Mouse (Mus musculus): ENCODE measurements around the gene Olfr67. TPM values are rescaled to one million over a fixed set of nuclear protein-coding genes. Genes with fewer than 3 reads are reported as not detected.
"Not testable (repeated sequence)": the region's sequence is repeated elsewhere in the genome, so short reads cannot be mapped to it uniquely, and the experiment has no call there.

The Olfr67 gene
- polyA plus RNA-seq (2015; fragmentation: Nextera tagmentation; extraction: Ambion mirVana), result not detected in 2 replicates

GRCm38 (mm10) chr7:103791721-103792120 lies at the start of gene Olfr67:
Gene Olfr67 (minus strand): TSS chr7:103791821.
- no peak within 1 kb of the TSS for H3K27ac ChIP-seq (ENCODE audit: low read length)
- no peak within 1 kb of the TSS for H3K4me3 ChIP-seq (replicated peaks; ENCODE audit: low read length)
- no peak within 1 kb of the TSS for H3K4me2 ChIP-seq (ENCODE audit: low read length)
- no peaks in the 10 kb centered on the region for H3K4me1 ChIP-seq (replicated peaks; ENCODE audit: control insufficient read depth, insufficient read depth, low read length)
- H3K9me3 ChIP-seq (ENCODE audit: control insufficient read depth, low read length), result no peaks in the 10 kb centered on the region
- ATAC-seq, result no peak
- no peak within 1 kb of the TSS for H3K9ac ChIP-seq (replicated peaks; ENCODE audit: low read depth, low read length)
- H3K36me3 ChIP-seq (ENCODE audit: control insufficient read depth, insufficient read depth), result no peaks in the 10 kb centered on the region
- WGBS, result 74% methylated on average over 3 of the region's 3 CpGs
- H3K27me3 ChIP-seq (replicated peaks; ENCODE audit: control insufficient read depth, insufficient read depth, low read length), result no peaks in the 10 kb centered on the region

DNA sequence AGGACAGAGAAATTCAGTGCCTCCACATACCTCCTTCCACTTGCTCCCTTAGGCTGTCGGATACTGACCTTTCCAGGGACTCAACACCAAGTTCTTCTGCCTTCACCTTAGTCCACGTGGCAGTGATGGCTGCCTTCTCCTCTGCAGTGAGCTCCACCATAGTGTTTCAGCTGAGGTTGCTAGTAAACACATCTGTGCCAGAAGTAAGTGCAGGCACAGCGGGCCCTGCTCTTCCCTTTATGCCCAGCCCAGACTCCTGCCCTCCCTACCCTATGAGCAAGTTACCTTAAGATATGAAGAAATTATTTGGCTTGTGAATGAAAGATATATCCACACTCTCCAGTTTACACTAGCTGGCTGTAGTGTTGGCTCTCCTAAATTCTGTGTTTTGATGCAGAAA lies 48.6 kb upstream of the Olfr67 start, which contains the start of gene Hbb-bh2:
Hbb-bh2 (minus strand) TSS at position 253 of the 400 bp plus-strand sequence.
- Histone ChIP-seq H3K27ac (ENCODE audit: low read length) (no peak within 1 kb of the TSS), H3K36me3 (ENCODE audit: control insufficient read depth, insufficient read depth) (no peaks in the 10 kb centered on the region), H3K9ac (replicated peaks; ENCODE audit: low read depth, low read length) (no peak within 1 kb of the TSS), H3K27me3 (replicated peaks; ENCODE audit: control insufficient read depth, insufficient read depth, low read length) (no peaks in the 10 kb centered on the region), H3K9me3 (ENCODE audit: control insufficient read depth, low read length) (no peaks in the 10 kb centered on the region), H3K4me1 (replicated peaks; ENCODE audit: control insufficient read depth, insufficient read depth, low read length) (no peaks in the 10 kb centered on the region), H3K4me2 (ENCODE audit: low read length) (no peak within 1 kb of the TSS), H3K4me3 (replicated peaks; ENCODE audit: low read length) (no peak within 1 kb of the TSS)
- 86% methylated on average over 3 of the region's 3 CpGs for WGBS
- no peak for ATAC-seq

- ATAC-seq, result no peak
- Histone ChIP-seq H3K9me3 (ENCODE audit: control insufficient read depth, low read length) (no peaks in the 10 kb centered on the region), H3K27me3 (replicated peaks; ENCODE audit: control insufficient read depth, insufficient read depth, low read length) (no peaks in the 10 kb centered on the region), H3K4me1 (replicated peaks; ENCODE audit: control insufficient read depth, insufficient read depth, low read length) (no peaks in the 10 kb centered on the region), H3K27ac (ENCODE audit: low read length) (no peak within 1 kb of the TSS), H3K4me3 (replicated peaks; ENCODE audit: low read length) (no peak within 1 kb of the TSS), H3K36me3 (ENCODE audit: control insufficient read depth, insufficient read depth) (no peaks in the 10 kb centered on the region), H3K4me2 (ENCODE audit: low read length) (no peak within 1 kb of the TSS), H3K9ac (replicated peaks; ENCODE audit: low read depth, low read length) (no peak within 1 kb of the TSS)
- WGBS, result 95% methylated on average over 4 of the region's 4 CpGs
Measured at GRCm38 (mm10) chr7:103827808-103828207, 36.2 kb upstream of the Olfr67 start, which contains the start of gene Hbb-bs. Gene Hbb-bs (minus strand): TSS chr7:103828096.

GRCm38 (mm10) chr7:103827139-103827538 lies 35.5 kb upstream of the Olfr67 start:
- H3K27ac ChIP-seq (ENCODE audit: low read length); H3K4me2 ChIP-seq (ENCODE audit: low read length); H3K4me1 ChIP-seq (replicated peaks; ENCODE audit: control insufficient read depth, insufficient read depth, low read length); H3K27me3 ChIP-seq (replicated peaks; ENCODE audit: control insufficient read depth, insufficient read depth, low read length); H3K36me3 ChIP-seq (ENCODE audit: control insufficient read depth, insufficient read depth); H3K9ac ChIP-seq (replicated peaks; ENCODE audit: low read depth, low read length); H3K4me3 ChIP-seq (replicated peaks; ENCODE audit: low read length); H3K9me3 ChIP-seq (ENCODE audit: control insufficient read depth, low read length); ATAC-seq: not testable (repeated sequence)
- no CpG with 5 or more reads among the region's 2 CpGs for WGBS

GRCm38 (mm10) chr7:103826255-103826887 lies 34.8 kb upstream of the Olfr67 start:
- H3K4me3 ChIP-seq (replicated peaks; ENCODE audit: low read length), result no peak overlapping the region
- no peaks in the 10 kb centered on the region for H3K36me3 ChIP-seq (ENCODE audit: control insufficient read depth, insufficient read depth)
- H3K27me3 ChIP-seq (replicated peaks; ENCODE audit: control insufficient read depth, insufficient read depth, low read length), result no peaks in the 10 kb centered on the region
- H3K27ac ChIP-seq (ENCODE audit: low read length), result no peak overlapping the region
- no peaks in the 10 kb centered on the region for H3K4me1 ChIP-seq (replicated peaks; ENCODE audit: control insufficient read depth, insufficient read depth, low read length)
- ATAC-seq, result no peak
- H3K4me2 ChIP-seq (ENCODE audit: low read length), result no peak overlapping the region
- no peaks in the 10 kb centered on the region for H3K9me3 ChIP-seq (ENCODE audit: control insufficient read depth, low read length)
- no peak overlapping the region for H3K9ac ChIP-seq (replicated peaks; ENCODE audit: low read depth, low read length)
- WGBS, result 62% methylated on average over 3 of the region's 3 CpGs

DNA sequence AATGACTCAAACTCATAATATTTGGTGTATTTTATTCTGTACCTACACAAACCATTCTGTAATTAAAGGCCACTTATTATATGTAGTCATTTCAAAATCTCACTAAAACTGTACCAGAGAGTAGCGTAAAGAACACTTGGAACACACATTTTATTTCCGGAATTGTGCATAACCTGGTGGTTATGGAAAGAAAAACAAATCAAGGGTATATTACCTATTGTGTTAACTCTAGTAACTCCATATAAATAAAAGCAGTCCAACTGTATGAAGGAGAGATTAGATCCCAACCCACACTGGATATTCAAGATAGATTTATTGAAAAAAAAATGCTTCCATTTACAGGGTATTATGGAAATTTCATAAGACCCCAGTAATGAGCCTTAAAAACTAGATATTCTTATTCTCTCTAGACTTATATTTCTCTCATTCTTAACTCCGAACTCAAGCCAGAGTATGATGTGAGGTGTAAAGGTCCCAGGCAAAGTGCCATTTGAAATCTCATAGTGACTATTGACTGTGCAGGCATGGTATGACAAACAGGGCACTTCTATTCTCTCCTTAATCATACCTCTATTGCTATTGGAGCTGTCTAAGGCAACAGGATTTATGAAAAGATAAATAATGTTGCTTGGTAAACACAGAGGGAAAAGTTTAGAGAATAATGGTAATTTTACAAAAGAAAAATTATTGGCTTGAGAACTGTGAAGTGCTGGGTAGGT lies 34.1 kb upstream of the Olfr67 start:
- Histone ChIP-seq H3K9ac (replicated peaks; ENCODE audit: low read depth, low read length) (no peak overlapping the region), H3K36me3 (ENCODE audit: control insufficient read depth, insufficient read depth) (no peaks in the 10 kb centered on the region), H3K27ac (ENCODE audit: low read length) (no peak overlapping the region), H3K4me1 (replicated peaks; ENCODE audit: control insufficient read depth, insufficient read depth, low read length) (no peaks in the 10 kb centered on the region), H3K9me3 (ENCODE audit: control insufficient read depth, low read length) (no peaks in the 10 kb centered on the region), H3K27me3 (replicated peaks; ENCODE audit: control insufficient read depth, insufficient read depth, low read length) (no peaks in the 10 kb centered on the region), H3K4me3 (replicated peaks; ENCODE audit: low read length) (no peak overlapping the region), H3K4me2 (ENCODE audit: low read length) (no peak overlapping the region)
- 90% methylated on average over 3 of the region's 3 CpGs for WGBS
- no peak for ATAC-seq

- Histone ChIP-seq H3K36me3 (ENCODE audit: control insufficient read depth, insufficient read depth) (no peaks in the 10 kb centered on the region), H3K4me3 (replicated peaks; ENCODE audit: low read length) (no peak overlapping the region), H3K4me2 (ENCODE audit: low read length) (no peak overlapping the region), H3K4me1 (replicated peaks; ENCODE audit: control insufficient read depth, insufficient read depth, low read length) (no peaks in the 10 kb centered on the region), H3K9me3 (ENCODE audit: control insufficient read depth, low read length) (no peaks in the 10 kb centered on the region), H3K27me3 (replicated peaks; ENCODE audit: control insufficient read depth, insufficient read depth, low read length) (no peaks in the 10 kb centered on the region), H3K27ac (ENCODE audit: low read length) (no peak overlapping the region), H3K9ac (replicated peaks; ENCODE audit: low read depth, low read length) (no peak overlapping the region)
- no peak for ATAC-seq
- 82% methylated on average over 2 of the region's 2 CpGs for WGBS
Measured at GRCm38 (mm10) chr7:103824597-103824996, 33.0 kb upstream of the Olfr67 start.

- H3K36me3 ChIP-seq (ENCODE audit: control insufficient read depth, insufficient read depth); H3K9me3 ChIP-seq (ENCODE audit: control insufficient read depth, low read length); H3K4me3 ChIP-seq (replicated peaks; ENCODE audit: low read length); H3K27me3 ChIP-seq (replicated peaks; ENCODE audit: control insufficient read depth, insufficient read depth, low read length); ATAC-seq; H3K4me2 ChIP-seq (ENCODE audit: low read length); H3K4me1 ChIP-seq (replicated peaks; ENCODE audit: control insufficient read depth, insufficient read depth, low read length); H3K27ac ChIP-seq (ENCODE audit: low read length); H3K9ac ChIP-seq (replicated peaks; ENCODE audit: low read depth, low read length): not testable (repeated sequence)
- WGBS, result 80% methylated on average over 1 of the region's 2 CpGs
Measured at GRCm38 (mm10) chr7:103815085-103815484, 23.5 kb upstream of the Olfr67 start.

- Histone ChIP-seq H3K4me2 (ENCODE audit: low read length) (no peak within 1 kb of the TSS), H3K27me3 (replicated peaks; ENCODE audit: control insufficient read depth, insufficient read depth, low read length) (no peaks in the 10 kb centered on the region), H3K9me3 (ENCODE audit: control insufficient read depth, low read length) (no peaks in the 10 kb centered on the region), H3K4me3 (replicated peaks; ENCODE audit: low read length) (no peak within 1 kb of the TSS), H3K4me1 (replicated peaks; ENCODE audit: control insufficient read depth, insufficient read depth, low read length) (no peaks in the 10 kb centered on the region), H3K36me3 (ENCODE audit: control insufficient read depth, insufficient read depth) (no peaks in the 10 kb centered on the region), H3K27ac (ENCODE audit: low read length) (no peak within 1 kb of the TSS), H3K9ac (replicated peaks; ENCODE audit: low read depth, low read length) (no peak within 1 kb of the TSS)
- ATAC-seq, result no peak
- 82% methylated on average over 3 of the region's 3 CpGs for WGBS
Measured at GRCm38 (mm10) chr7:103813766-103814165, 22.1 kb upstream of the Olfr67 start, which contains the start of gene Hbb-bt. Gene Hbb-bt (minus strand): TSS chr7:103813996.
